9 mouse cellular contexts compared by ENCODE assay signal in genomic region chr13:99675951-99676350, GRCm38 (mm10).
DNase-seq lines count a peak whose midpoint lies in the region; ATAC-seq and TF ChIP-seq lines count a peak whose summit lies in the region.
"Had no signal": no experiment of that assay in that cellular context is flagged by ENCODE, and none has a peak within 500 bp of the region (broad histone marks: within the 10 kb centered on the region; RNA-seq: fewer than 3 reads in every experiment).

No protein-coding gene starts in this region.

- no peak overlapping the region for H3K4me2 ChIP-seq in lung, embryonic 14.5 days
- no peak overlapping the region for H3K4me2 ChIP-seq in hindbrain, embryonic 11.5 days (replicated peaks; ENCODE audit: low read depth, low read length)

- H3K27ac ChIP-seq in lung, embryonic 14.5 days (ENCODE audit: low read depth) = no peak overlapping the region
- H3K27ac ChIP-seq in hindbrain, embryonic 11.5 days (ENCODE audit: low read depth, low read length) = no peak overlapping the region

- 57% methylated on average over 5 of the region's 5 CpGs for WGBS in lung, embryonic 14.5 days
- 64% methylated on average over 5 of the region's 5 CpGs for WGBS in hindbrain, embryonic 11.5 days

- no peaks in the 10 kb centered on the region for H3K4me1 ChIP-seq in lung, embryonic 14.5 days (ENCODE audit: insufficient read depth)
- H3K4me1 ChIP-seq in hindbrain, embryonic 11.5 days (replicated peaks; ENCODE audit: control insufficient read depth, insufficient read depth, low read length) = no peaks in the 10 kb centered on the region
- H3K4me1 ChIP-seq: megakaryocyte, embryonic 14.5 days had no signal

- H3K9me3 ChIP-seq in lung, embryonic 14.5 days (ENCODE audit: low read depth, low read length) = no peaks in the 10 kb centered on the region
- no peaks in the 10 kb centered on the region for H3K9me3 ChIP-seq in hindbrain, embryonic 11.5 days (ENCODE audit: control insufficient read depth, low read length)

- TF ChIP-seq CTCF in lung, embryonic 14.5 days (IDR thresholded peaks at IDR 0.05; ENCODE audit: low read depth) = no peak

- no peaks in the 10 kb centered on the region for H3K36me3 ChIP-seq in lung, embryonic 14.5 days (ENCODE audit: insufficient read depth)
- no peaks in the 10 kb centered on the region for H3K36me3 ChIP-seq in hindbrain, embryonic 11.5 days (ENCODE audit: control insufficient read depth, insufficient read depth, low read length)

- no peak overlapping the region for H3K9ac ChIP-seq in lung, embryonic 14.5 days
- H3K9ac ChIP-seq in hindbrain, embryonic 11.5 days (ENCODE audit: low read depth, low read length) = no peak overlapping the region

- peak; percentile 73 for ATAC-seq in frontal cortex, adult (ENCODE audit: low TSS enrichment)
- ATAC-seq in cerebellum, adult (ENCODE audit: insufficient number of reproducible peaks, low FRiP score, low TSS enrichment) = peak; percentile 77
- no peak for ATAC-seq in lung, embryonic 14.5 days (ENCODE audit: insufficient read depth)
- ATAC-seq in hindbrain, embryonic 11.5 days (ENCODE audit: low FRiP score) = no peak

- no peak overlapping the region for H3K4me3 ChIP-seq in lung, embryonic 14.5 days (ENCODE audit: low read depth, low read length)
- H3K4me3 ChIP-seq in hindbrain, embryonic 11.5 days (ENCODE audit: low read depth, low read length) = no peak overlapping the region
- H3K4me3 ChIP-seq: megakaryocyte, embryonic 14.5 days had no signal

- no peak for DNase-seq in frontal cortex, postnatal 10 days (ENCODE audit: low spot score in 2 of 2)
- peak; percentile 9 to 22 for DNase-seq in gastrocnemius, adult 8-10 months (ENCODE audit: low spot score in 2 of 2)
- DNase-seq in lung, embryonic 14.5 days = peak; percentile 63
- no peak for DNase-seq in embryo, embryonic 10.5 days (ENCODE audit: low spot score)
- DNase-seq in kidney, postnatal 25 days = no peak
- no peak for DNase-seq in hindbrain, embryonic 11.5 days (ENCODE audit: low spot score)

- H3K27me3 ChIP-seq in lung, embryonic 14.5 days (ENCODE audit: insufficient read depth, low read length) = no peaks in the 10 kb centered on the region
- no peaks in the 10 kb centered on the region for H3K27me3 ChIP-seq in hindbrain, embryonic 11.5 days (ENCODE audit: control insufficient read depth, insufficient read depth, low read length)
- H3K27me3 ChIP-seq: megakaryocyte, embryonic 14.5 days had no signal

Comparison
In these comparisons a context has a peak if more than half of its experiments do, and no peak if none do; other contexts are left out.
1. ATAC-seq: peak in frontal cortex, adult (single experiment) and cerebellum, adult (single experiment); none in lung, embryonic 14.5 days (single experiment) and hindbrain, embryonic 11.5 days (single experiment).
2. DNase-seq: peak in gastrocnemius, adult 8-10 months (2 of 2) and lung, embryonic 14.5 days (single experiment); none in frontal cortex, postnatal 10 days (0 of 2), embryo, embryonic 10.5 days (single experiment), kidney, postnatal 25 days (0 of 2) and hindbrain, embryonic 11.5 days (single experiment).